Mouse (Mus musculus) kidney, embryonic 16.5 days (tissue): ENCODE measurements around the gene Ift122. TPM values are rescaled to one million over a fixed set of nuclear protein-coding genes. Genes with fewer than 3 reads are reported as not detected.

Source experiments
- ATAC-seq: fragments of 200-750 bp; cut with Nextera tagmentation; 2 replicates; pipeline ENCODE4 v1.8.0; 2017; ENCODE audit warnings: moderate TSS enrichment; ENCODE audit not compliant: low FRiP score, low TSS enrichment
- H3K27ac ChIP-seq: fragments of 300-500 bp; sonication (generic); 2 replicates; pipeline ENCODE4 v1.5.1; 2014; ENCODE audit warnings: low read length
- H3K27me3 ChIP-seq: fragments of 300-500 bp; sonication (generic); 2 replicates; pipeline ENCODE4 v1.6.1; 2014; ENCODE audit warnings: low read length, control low read depth, mixed read lengths; ENCODE audit not compliant: insufficient read depth
- H3K36me3 ChIP-seq: fragments of 300-500 bp; sonication (generic); 2 replicates; pipeline ENCODE4 v1.6.1; 2014; ENCODE audit warnings: low read length, control low read depth, mixed read lengths; ENCODE audit not compliant: insufficient read depth
- H3K4me1 ChIP-seq: fragments of 300-500 bp; sonication (generic); 2 replicates; pipeline ENCODE4 v1.6.1; 2014; ENCODE audit warnings: low read length, control low read depth, mixed read lengths; ENCODE audit not compliant: insufficient read depth
- H3K4me2 ChIP-seq: fragments of 300-500 bp; sonication (generic); replicated peaks from 2 replicates; pipeline ENCODE4 v1.6.1; 2014; ENCODE audit warnings: low read depth, low read length
- H3K4me3 ChIP-seq: fragments of 300-500 bp; sonication (generic); 2 replicates; pipeline ENCODE4 v1.5.1; 2014; ENCODE audit warnings: mild to moderate bottlenecking, low read length
- H3K9ac ChIP-seq: fragments of 300-500 bp; sonication (generic); replicated peaks from 2 replicates; pipeline ENCODE4 v1.6.1; 2014; ENCODE audit warnings: low read length
- H3K9me3 ChIP-seq: fragments of 300-500 bp; sonication (generic); 2 replicates; pipeline ENCODE4 v1.6.1; 2016; ENCODE audit warnings: low read length, control low read depth
- WGBS: fragments of 180-500 bp; shearing (Covaris S2); extraction: QIAGEN DNeasy Blood & Tissue Kit; methylation state at CpG from one replicate; pipeline ENCODE4 v1.1.7; 2014; 5-methylcytosine and 5-hydroxymethylcytosine counted together
- polyA plus RNA-seq: library from polyadenylated mRNA; unstranded; fragments of >200 nt; fragmentation: Nextera tagmentation; extraction: Ambion mirVana; gene quantifications from 2 replicates; pipeline ENCODE4 v1.2.1, GENCODE M21; 2015

The Ift122 gene
- polyA plus RNA-seq, 1 experiment from 2014 or later, result 38.4 TPM

GRCm38 (mm10) chr6:115971273-115972060, 118.2 kb downstream of the Ift122 start:
- peaks cover 31% of the 10 kb centered on the region for H3K4me1 ChIP-seq
- H3K27ac ChIP-seq, result peak overlapping the region; percentile 15; the same call in 1 of the 2 replicates
- ATAC-seq, result no peak
- H3K27me3 ChIP-seq, result no peaks in the 10 kb centered on the region
- H3K9me3 ChIP-seq, result no peaks in the 10 kb centered on the region
- 31% methylated on average over 13 of the region's 13 CpGs for WGBS
- no peak overlapping the region for H3K9ac ChIP-seq
- H3K36me3 ChIP-seq, result peaks cover 42% of the 10 kb centered on the region
- H3K4me3 ChIP-seq, result no peak overlapping the region
- H3K4me2 ChIP-seq, result no peak overlapping the region

GRCm38 (mm10) chr6:115972083-115972764, 119.0 kb downstream of the Ift122 start:
- peaks cover 37% of the 10 kb centered on the region for H3K36me3 ChIP-seq
- H3K9me3 ChIP-seq, result no peaks in the 10 kb centered on the region
- ATAC-seq, result peak; percentile 40; the same call in 1 of the 2 replicates
- H3K4me2 ChIP-seq, result no peak overlapping the region
- H3K4me1 ChIP-seq, result peaks cover 31% of the 10 kb centered on the region
- H3K4me3 ChIP-seq, result no peak overlapping the region
- no peak overlapping the region; the same call in 1 of the 2 replicates for H3K27ac ChIP-seq
- no peak overlapping the region for H3K9ac ChIP-seq
- WGBS, result 78% methylated on average over 7 of the region's 7 CpGs
- H3K27me3 ChIP-seq, result no peaks in the 10 kb centered on the region

GRCm38 (mm10) chr6:115973139-115973875, 120.0 kb downstream of the Ift122 start:
- peaks cover 37% of the 10 kb centered on the region for H3K4me1 ChIP-seq

GRCm38 (mm10) chr6:115973881-115974662, 120.8 kb downstream of the Ift122 start:
- Histone ChIP-seq H3K36me3 (peaks cover 38% of the 10 kb centered on the region), H3K27ac (no peak overlapping the region), H3K4me3 (no peak overlapping the region), H3K4me2 (no peak overlapping the region), H3K9ac (no peak overlapping the region), H3K4me1 (peaks cover 37% of the 10 kb centered on the region), H3K9me3 (no peaks in the 10 kb centered on the region), H3K27me3 (no peaks in the 10 kb centered on the region)
- no peak for ATAC-seq
- WGBS, result 81% methylated on average over 16 of the region's 16 CpGs

More at GRCm38 (mm10) chr6:115973139-115973875, 120.0 kb downstream of the Ift122 start:
- WGBS, result 60% methylated on average over 15 of the region's 15 CpGs
- Histone ChIP-seq H3K9me3 (no peaks in the 10 kb centered on the region), H3K36me3 (peaks cover 34% of the 10 kb centered on the region), H3K9ac (no peak overlapping the region), H3K4me2 (no peak overlapping the region), H3K27me3 (no peaks in the 10 kb centered on the region), H3K27ac (no peak overlapping the region), H3K4me3 (no peak overlapping the region)
- ATAC-seq, result no peak

GRCm38 (mm10) chr6:115975606-115976005, 122.3 kb downstream of the Ift122 start:
- Histone ChIP-seq H3K9me3 (no peaks in the 10 kb centered on the region), H3K4me1 (peaks cover 44% of the 10 kb centered on the region), H3K36me3 (peaks cover 39% of the 10 kb centered on the region), H3K4me3 (no peak overlapping the region), H3K27ac (no peak overlapping the region), H3K4me2 (no peak overlapping the region), H3K27me3 (no peaks in the 10 kb centered on the region), H3K9ac (no peak overlapping the region)
- 87% methylated on average over 8 of the region's 8 CpGs for WGBS
- ATAC-seq, result no peak

Other genes starting within 250 kb of the Ift122 start
- 91.0 and 95.7 TPM in 2 replicates for gene Raf1, start 176.8 kb upstream of the Ift122 start, polyA plus RNA-seq
- gene Tmem40, start 91.1 kb upstream of the Ift122 start, polyA plus RNA-seq, result 0.86 and 2.1 TPM in 2 replicates
- gene Cand2, start 78.9 kb upstream of the Ift122 start, polyA plus RNA-seq, result 36.8 and 40.1 TPM in 2 replicates
- 1,760 and 1,914 TPM in 2 replicates for gene Rpl32, start 44.7 kb upstream of the Ift122 start, polyA plus RNA-seq
- gene Efcab12, start 15.1 kb upstream of the Ift122 start, polyA plus RNA-seq, result 2.3 and 2.8 TPM in 2 replicates
- 18.6 and 22.0 TPM in 2 replicates for gene Mbd4, start 99 bp upstream of the Ift122 start, polyA plus RNA-seq
- 0.16 and 0.37 TPM in 2 replicates for gene Rho, start 78.3 kb downstream of the Ift122 start, polyA plus RNA-seq
- gene H1foo, start 91.5 kb downstream of the Ift122 start, polyA plus RNA-seq, result not detected in 2 replicates
- 55.5 and 62.4 TPM in 2 replicates for gene Plxnd1, start 141.5 kb downstream of the Ift122 start, polyA plus RNA-seq